8 mouse cellular contexts compared by ENCODE assay signal in the genomic region with DNA sequence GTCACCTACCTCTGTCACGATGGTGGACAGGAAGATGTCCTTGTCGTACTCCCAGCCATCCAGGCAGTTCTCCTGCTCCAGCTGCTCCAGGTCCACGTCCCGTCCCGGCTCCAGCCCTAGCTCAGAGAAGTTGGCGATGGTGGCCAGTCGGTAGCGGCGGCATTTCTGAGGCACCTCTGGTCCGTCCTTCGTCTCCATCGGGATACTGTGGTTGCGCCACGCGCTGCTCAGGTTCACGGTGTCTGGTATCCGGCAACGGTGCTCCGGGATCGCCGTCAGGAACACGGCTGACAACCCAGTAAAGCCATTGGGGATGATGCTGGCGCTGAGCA. TPM values are rescaled to one million over a fixed set of nuclear protein-coding genes. Genes with fewer than 3 reads are reported as not detected.
DNase-seq lines count a peak whose midpoint lies in the region; ATAC-seq and TF ChIP-seq lines count a peak whose summit lies in the region.
"Not testable (repeated sequence)": the region's sequence is repeated elsewhere in the genome, so short reads cannot be mapped to it uniquely, and the experiment has no call there.

No protein-coding gene starts in this region.

- peak overlapping the region; percentile 69 to 94 for H3K4me3 ChIP-seq in MEL (ENCODE audit: control insufficient read depth in 1 of 2, insufficient read depth in 1 of 2, low read depth in 2 of 2, low read length in 2 of 2)
- peak overlapping the region; percentile 58 for H3K4me3 ChIP-seq in embryonic facial prominence, embryonic 14.5 days (ENCODE audit: low read depth, low read length)
- peak overlapping the region; percentile 67 for H3K4me3 ChIP-seq in hindbrain, embryonic 15.5 days
- peak overlapping the region; percentile 54 for H3K4me3 ChIP-seq in limb, embryonic 11.5 days (ENCODE audit: low read depth, low read length)
- peak overlapping the region; percentile 72 for H3K4me3 ChIP-seq in lung, embryonic 16.5 days (ENCODE audit: low read length)
- H3K4me3 ChIP-seq in midbrain, embryonic 16.5 days (ENCODE audit: low read depth, low read length) = peak overlapping the region; percentile 65
- peak overlapping the region; percentile 68 for H3K4me3 ChIP-seq in stomach, embryonic 15.5 days (replicated peaks)

- peak overlapping the region; percentile 93 for H3K4me2 ChIP-seq in embryonic facial prominence, embryonic 14.5 days (ENCODE audit: low read depth, low read length)
- peak overlapping the region; percentile 95 for H3K4me2 ChIP-seq in hindbrain, embryonic 15.5 days
- H3K4me2 ChIP-seq in limb, embryonic 11.5 days (ENCODE audit: low read depth, severe bottlenecking) = peak overlapping the region; percentile 93
- H3K4me2 ChIP-seq in lung, embryonic 16.5 days (ENCODE audit: low read depth, low read length) = peak overlapping the region; percentile 98
- peak overlapping the region; percentile 93 for H3K4me2 ChIP-seq in midbrain, embryonic 16.5 days (ENCODE audit: low read length)
- H3K4me2 ChIP-seq in stomach, embryonic 15.5 days = peak overlapping the region; percentile 94

- peak overlapping the region; percentile 69 for H3K9ac ChIP-seq in MEL (ENCODE audit: control insufficient read depth, low read depth, low read length, poor library complexity, severe bottlenecking)
- H3K9ac ChIP-seq in embryonic facial prominence, embryonic 14.5 days (ENCODE audit: low read depth, low read length) = peak overlapping the region; percentile 73
- H3K9ac ChIP-seq in hindbrain, embryonic 15.5 days = peak overlapping the region; percentile 54
- peak overlapping the region; percentile 63 for H3K9ac ChIP-seq in limb, embryonic 11.5 days (ENCODE audit: low read length)
- peak overlapping the region; percentile 79 for H3K9ac ChIP-seq in lung, embryonic 16.5 days (ENCODE audit: low read length)
- peak overlapping the region; percentile 73 for H3K9ac ChIP-seq in midbrain, embryonic 16.5 days (ENCODE audit: low read depth, low read length)
- H3K9ac ChIP-seq in stomach, embryonic 15.5 days = peak overlapping the region; percentile 61

- WGBS in embryonic facial prominence, embryonic 14.5 days = under 1% methylated on average over 23 of the region's 23 CpGs
- WGBS in hindbrain, embryonic 15.5 days = under 1% methylated on average over 23 of the region's 23 CpGs
- WGBS in limb, embryonic 11.5 days = 1% methylated on average over 23 of the region's 23 CpGs
- WGBS in lung, embryonic 16.5 days = under 1% methylated on average over 23 of the region's 23 CpGs
- under 1% methylated on average over 23 of the region's 23 CpGs for WGBS in midbrain, embryonic 16.5 days
- 1% methylated on average over 23 of the region's 23 CpGs for WGBS in stomach, embryonic 15.5 days

- not testable (repeated sequence) for TF ChIP-seq CTCF in MEL (IDR thresholded peaks at IDR 0.05 in 2 of 3, conservative IDR thresholded peaks at IDR 0.05 in 1 of 3; ENCODE audit: control insufficient read depth in 1 of 3, insufficient read depth in 1 of 3, low read depth in 2 of 3, low read length in 3 of 3, poor library complexity in 1 of 3, severe bottlenecking in 1 of 3)

- H3K4me1 ChIP-seq in MEL (ENCODE audit: control insufficient read depth in 1 of 2, insufficient read depth in 2 of 2, low read length in 2 of 2); embryonic facial prominence, embryonic 14.5 days (ENCODE audit: control insufficient read depth, insufficient read depth, low read length); limb, embryonic 11.5 days (ENCODE audit: control insufficient read depth, insufficient read depth, low read length); lung, embryonic 16.5 days (replicated peaks; ENCODE audit: control insufficient read depth, insufficient read depth, low read length); midbrain, embryonic 16.5 days (ENCODE audit: control insufficient read depth, insufficient read depth, low read length); stomach, embryonic 15.5 days: not testable (repeated sequence)
- peaks cover 17% of the 10 kb centered on the region for H3K4me1 ChIP-seq in hindbrain, embryonic 15.5 days (replicated peaks)

- ATAC-seq in embryonic facial prominence, embryonic 14.5 days (ENCODE audit: low read depth); hindbrain, embryonic 15.5 days (ENCODE audit: low FRiP score, low read depth); limb, embryonic 11.5 days (ENCODE audit: insufficient number of reproducible peaks, low FRiP score, low TSS enrichment, low read depth); stomach, embryonic 15.5 days (ENCODE audit: insufficient read depth, low FRiP score, low read depth): not testable (repeated sequence)
- peak; percentile 14; the same call in 1 of the 2 replicates for ATAC-seq in granulocyte monocyte progenitor cell, adult 5-6 weeks (replicated peaks; ENCODE audit: poor library complexity, severe bottlenecking)
- ATAC-seq in lung, embryonic 16.5 days (ENCODE audit: low read depth) = peak; percentile 6; the same call in 1 of the 2 replicates
- ATAC-seq in midbrain, embryonic 16.5 days = peak; percentile 27; the same call in 1 of the 2 replicates

- not testable (repeated sequence) for H3K79me2 ChIP-seq in MEL (ENCODE audit: control insufficient read depth, insufficient read depth, low read length, poor library complexity)

- not testable (repeated sequence) for DNase-seq in MEL (ENCODE audit: low read depth, low spot score); embryonic facial prominence, embryonic 14.5 days (ENCODE audit: low spot score)
- peak; percentile 22 for DNase-seq in limb, embryonic 11.5 days (ENCODE audit: low spot score)

- H3K9me3 ChIP-seq in MEL (replicated peaks; ENCODE audit: insufficient read depth, low read length); embryonic facial prominence, embryonic 14.5 days (ENCODE audit: control insufficient read depth, low read length); hindbrain, embryonic 15.5 days; limb, embryonic 11.5 days (ENCODE audit: control insufficient read depth, low read length); lung, embryonic 16.5 days (ENCODE audit: control insufficient read depth, low read length); midbrain, embryonic 16.5 days (replicated peaks; ENCODE audit: control insufficient read depth, low read length, poor library complexity, severe bottlenecking); stomach, embryonic 15.5 days: not testable (repeated sequence)

- not testable (repeated sequence) for TF ChIP-seq EP300 in MEL (IDR thresholded peaks at IDR 0.05; ENCODE audit: low read depth in 1 of 2, low read length in 2 of 2)

- H3K27me3 ChIP-seq in MEL (ENCODE audit: control insufficient read depth in 1 of 2, insufficient read depth in 2 of 2, low read length in 2 of 2); embryonic facial prominence, embryonic 14.5 days (replicated peaks; ENCODE audit: control insufficient read depth, insufficient read depth, low read length); hindbrain, embryonic 15.5 days; limb, embryonic 11.5 days (ENCODE audit: control insufficient read depth, insufficient read depth, low read length); lung, embryonic 16.5 days (ENCODE audit: control insufficient read depth, insufficient read depth, low read depth, low read length); midbrain, embryonic 16.5 days (ENCODE audit: control insufficient read depth, insufficient read depth, low read depth, low read length); stomach, embryonic 15.5 days (replicated peaks): not testable (repeated sequence)

- TF ChIP-seq POLR2A in MEL (IDR thresholded peaks at IDR 0.05; ENCODE audit: control insufficient read depth in 1 of 2, insufficient read depth in 1 of 2, low read depth in 1 of 2, low read length in 2 of 2, poor library complexity in 1 of 2) = not testable (repeated sequence)

- peaks cover 0 to 19% of the 10 kb centered on the region in 2 experiments; a peak in 2 of 4 replicates for H3K36me3 ChIP-seq in MEL (ENCODE audit: control insufficient read depth in 1 of 2, insufficient read depth in 2 of 2, low read length in 2 of 2)
- not testable (repeated sequence) for H3K36me3 ChIP-seq in embryonic facial prominence, embryonic 14.5 days (ENCODE audit: control insufficient read depth, insufficient read depth, low read length); hindbrain, embryonic 15.5 days; limb, embryonic 11.5 days (ENCODE audit: control insufficient read depth, insufficient read depth, low read length); lung, embryonic 16.5 days (ENCODE audit: control insufficient read depth, insufficient read depth, low read length); midbrain, embryonic 16.5 days (ENCODE audit: control insufficient read depth, insufficient read depth, low read length); stomach, embryonic 15.5 days

- TF ChIP-seq RAD21 in MEL (IDR thresholded peaks at IDR 0.05; ENCODE audit: low read depth, low read length) = not testable (repeated sequence)

- not testable (repeated sequence) for H3K27ac ChIP-seq in MEL (ENCODE audit: control insufficient read depth, low read depth, low read length); embryonic facial prominence, embryonic 14.5 days (replicated peaks; ENCODE audit: low read depth, low read length); hindbrain, embryonic 15.5 days (replicated peaks); limb, embryonic 11.5 days (replicated peaks; ENCODE audit: low read depth, low read length); lung, embryonic 16.5 days (ENCODE audit: low read length); midbrain, embryonic 16.5 days (ENCODE audit: low read length)
- H3K27ac ChIP-seq in stomach, embryonic 15.5 days = peak overlapping the region; percentile 84; the same call in 1 of the 2 replicates

RNA-seq across cellular contexts. Expression of gene Slc22a21, which starts 0.7 kb away (rescaled TPM):
- 4.2 and 4.7 TPM in 2 replicates for total RNA-seq in MEL (2012; rRNA removed)
- 1 to 10 TPM in 1 of 2 experiments, not detected in 1; 6.9 TPM for polyA plus RNA-seq in MEL (2012; ENCODE audit: insufficient read depth in 1 of 2, insufficient read length in 2 of 2, low read depth in 1 of 2, low replicate concordance in 2 of 2, missing spikeins in 1 of 2)
- 4.0 and 4.9 TPM in 2 replicates for polyA plus RNA-seq in embryonic facial prominence, embryonic 14.5 days (2014; fragmentation: Nextera tagmentation; extraction: Ambion mirVana)
- 1.1 and 2.9 TPM in 2 replicates for total RNA-seq in granulocyte monocyte progenitor cell, adult 5-6 weeks (2014; fragmentation: Nextera tagmentation)
- 0.88 and 2.3 TPM in 2 replicates for total RNA-seq in granulocyte monocyte progenitor cell, adult 5-6 weeks (2017)
- polyA plus RNA-seq in hindbrain, embryonic 15.5 days (2015; fragmentation: Nextera tagmentation; extraction: Ambion mirVana) = 3.1 and 3.7 TPM in 2 replicates
- 2.6 and 2.9 TPM in 2 replicates for polyA plus RNA-seq in limb, embryonic 11.5 days (2014; fragmentation: Nextera tagmentation; extraction: Ambion mirVana)
- 3.6 and 5.0 TPM in 2 replicates for polyA plus RNA-seq in lung, embryonic 16.5 days (2015; fragmentation: Nextera tagmentation; extraction: Ambion mirVana)
- polyA plus RNA-seq in midbrain, embryonic 16.5 days (2015; fragmentation: Nextera tagmentation; extraction: Ambion mirVana) = 4.0 and 4.6 TPM in 2 replicates
- polyA plus RNA-seq in stomach, embryonic 15.5 days (2015; fragmentation: Nextera tagmentation; extraction: Ambion mirVana) = 8.8 and 8.9 TPM in 2 replicates

RNA-seq across cellular contexts. Expression of gene Slc22a4, which starts 48.5 kb away (rescaled TPM):
- total RNA-seq in MEL (2012; rRNA removed) = 2.3 and 3.5 TPM in 2 replicates
- 1 to 10 TPM in 1 of 2 experiments, not detected in 1; 5.8 TPM for polyA plus RNA-seq in MEL (2012; ENCODE audit: insufficient read depth in 1 of 2, insufficient read length in 2 of 2, low read depth in 1 of 2, low replicate concordance in 2 of 2, missing spikeins in 1 of 2)
- polyA plus RNA-seq in embryonic facial prominence, embryonic 14.5 days (2014; fragmentation: Nextera tagmentation; extraction: Ambion mirVana) = 1.7 and 2.3 TPM in 2 replicates
- 20.0 and 36.7 TPM in 2 replicates for total RNA-seq in granulocyte monocyte progenitor cell, adult 5-6 weeks (2014; fragmentation: Nextera tagmentation)
- 19.6 and 21.0 TPM in 2 replicates for total RNA-seq in granulocyte monocyte progenitor cell, adult 5-6 weeks (2017)
- polyA plus RNA-seq in hindbrain, embryonic 15.5 days (2015; fragmentation: Nextera tagmentation; extraction: Ambion mirVana) = 4.4 and 5.3 TPM in 2 replicates
- polyA plus RNA-seq in limb, embryonic 11.5 days (2014; fragmentation: Nextera tagmentation; extraction: Ambion mirVana) = 0.89 and 1.1 TPM in 2 replicates
- 0.63 and 0.69 TPM in 2 replicates for polyA plus RNA-seq in lung, embryonic 16.5 days (2015; fragmentation: Nextera tagmentation; extraction: Ambion mirVana)
- polyA plus RNA-seq in midbrain, embryonic 16.5 days (2015; fragmentation: Nextera tagmentation; extraction: Ambion mirVana) = 3.7 and 6.5 TPM in 2 replicates
- polyA plus RNA-seq in stomach, embryonic 15.5 days (2015; fragmentation: Nextera tagmentation; extraction: Ambion mirVana) = 2.0 and 3.0 TPM in 2 replicates
